Mouse (Mus musculus) left cerebral cortex, adult 18-20 months (tissue): ENCODE measurements around the gene Dact3. TPM values are rescaled to one million over a fixed set of nuclear protein-coding genes. Genes with fewer than 3 reads are reported as not detected.

ENCODE experiments used
- total RNA-seq, 2 experiments: library from RNA; stranded (reverse); gene quantifications; 2 replicates each; pipeline ENCODE4 v1.2.3; 2021

Gene Dact3
- total RNA-seq, 2 experiments from 2014 or later, result 186 to 201 TPM

Other genes starting within 250 kb of the Dact3 start
- gene Ceacam15, start 199.6 kb upstream of the Dact3 start, total RNA-seq, result not detected
- gene Ceacam9, start 153.4 kb upstream of the Dact3 start, total RNA-seq, result under 1 TPM in 1 of 2 experiments, not detected in 1; 0.40 TPM
- 100 to 1,000 TPM; 227 to 260 TPM for gene Ap2s1, start 136.9 kb upstream of the Dact3 start, total RNA-seq
- 1 to 10 TPM; 2.9 to 4.2 TPM for gene Slc1a5, start 94.0 kb upstream of the Dact3 start, total RNA-seq
- gene Strn4, start 59.4 kb upstream of the Dact3 start, total RNA-seq, result 100 to 1,000 TPM; 258 to 281 TPM
- 10 to 100 TPM; 51.3 to 56.2 TPM for gene Fkrp, start 58.6 kb upstream of the Dact3 start, total RNA-seq
- 1 to 10 TPM; 5.6 to 7.8 TPM for gene Prkd2, start 32.4 kb upstream of the Dact3 start, total RNA-seq
- 1 to 10 TPM; 2.9 to 3.4 TPM for gene Gng8, start 16.5 kb downstream of the Dact3 start, total RNA-seq
- gene Ptgir, start 31.2 kb downstream of the Dact3 start, total RNA-seq, result under 1 TPM in 1 of 2 experiments, not detected in 1; 0.12 TPM
- 1,000 to 10,000 TPM; 1,746 to 1,798 TPM for gene Calm3, start 48.8 kb downstream of the Dact3 start, total RNA-seq
- gene Pnmal2, start 69.4 kb downstream of the Dact3 start, total RNA-seq, result 100 to 1,000 TPM; 291 to 326 TPM
- gene Pnmal1, start 84.4 kb downstream of the Dact3 start, total RNA-seq, result 100 to 1,000 TPM; 112 to 119 TPM
- 10 to 100 TPM; 61.0 to 65.7 TPM for gene Gm42372, start 107.8 kb downstream of the Dact3 start, total RNA-seq
- gene Ccdc8, start 117.4 kb downstream of the Dact3 start, total RNA-seq, result 1 to 10 TPM; 2.1 to 2.6 TPM
- gene Ppp5c, start 152.6 kb downstream of the Dact3 start, total RNA-seq, result 100 to 1,000 TPM; 147 to 181 TPM
- gene Hif3a, start 187.1 kb downstream of the Dact3 start, total RNA-seq, result 1 to 10 TPM; 3.1 to 3.2 TPM
- gene Psg16, start 198.7 kb downstream of the Dact3 start, total RNA-seq, result 1 to 10 TPM; 5.3 to 5.8 TPM